In genomic region chr8:71558958-71559690, GRCm38 (mm10) we compare ENCODE assay signal across 8 mouse cellular contexts. TPM values are rescaled to one million over a fixed set of nuclear protein-coding genes. Genes with fewer than 3 reads are reported as not detected.
DNase-seq lines count a peak whose midpoint lies in the region; ATAC-seq and TF ChIP-seq lines count a peak whose summit lies in the region.

No protein-coding gene starts in this region.

- 2% methylated on average over 24 of the region's 24 CpGs for WGBS in lung, embryonic 15.5 days
- WGBS in olfactory bulb, adult 2 months: 5% methylated on average over 24 of the region's 24 CpGs

- H3K27ac ChIP-seq in brown adipose tissue, adult 24 weeks (replicated peaks; ENCODE audit: low read depth, low read length): no peak overlapping the region
- no peak overlapping the region for H3K27ac ChIP-seq in lung, embryonic 15.5 days
- no peak overlapping the region for H3K27ac ChIP-seq in olfactory bulb, adult 2 months (ENCODE audit: insufficient read depth, low read depth, low read length)

- peak; percentile 86 for DNase-seq in Muller cell, postnatal 12 days (ENCODE audit: inconsistent ontology term)
- peak; percentile 87 for DNase-seq in kidney, adult 11 months
- peak; percentile 55 to 78 for DNase-seq in urinary bladder, postnatal 4 days (ENCODE audit: low spot score in 2 of 2)

- no peaks in the 10 kb centered on the region for H3K36me3 ChIP-seq in lung, embryonic 15.5 days

- H3K9ac ChIP-seq in lung, embryonic 15.5 days: peak overlapping the region; percentile 33

- H3K4me3 ChIP-seq in brown adipose tissue, adult 24 weeks (ENCODE audit: insufficient read depth, low read depth, low read length): peak overlapping the region; percentile 51
- peak overlapping the region; percentile 49 for H3K4me3 ChIP-seq in lung, embryonic 15.5 days
- H3K4me3 ChIP-seq in olfactory bulb, adult 2 months (ENCODE audit: insufficient read depth, low read depth, low read length): 0 out of 2 replicates have a peak overlapping the region, but pooled peaks have one; percentile 2

- 0 out of 2 replicates have a peak, but pooled peaks cover 2% of the 10 kb centered on the region for H3K9me3 ChIP-seq in lung, embryonic 15.5 days

- peak; percentile 78 for ATAC-seq in granulocyte monocyte progenitor cell, adult 5-6 weeks (replicated peaks; ENCODE audit: poor library complexity, severe bottlenecking)
- ATAC-seq in lung, embryonic 15.5 days (ENCODE audit: borderline replicate concordance, extremely low read depth, low FRiP score, low TSS enrichment): peak; percentile 65
- ATAC-seq in erythroid progenitor cell, adult 5-6 weeks (replicated peaks; ENCODE audit: low FRiP score, poor library complexity, severe bottlenecking): no peak

- peak overlapping the region; percentile 89 for H3K4me2 ChIP-seq in lung, embryonic 15.5 days

- no peak for TF ChIP-seq POLR2A in olfactory bulb, adult 2 months (IDR thresholded peaks at IDR 0.05; ENCODE audit: insufficient read depth, low read depth, low read length)

- peaks cover 79% of the 10 kb centered on the region for H3K27me3 ChIP-seq in lung, embryonic 15.5 days

- no peak for TF ChIP-seq CTCF in olfactory bulb, adult 2 months (IDR thresholded peaks at IDR 0.05; ENCODE audit: insufficient read depth, low read depth, low read length)

- H3K4me1 ChIP-seq in brown adipose tissue, adult 24 weeks (ENCODE audit: control insufficient read depth, insufficient read depth, insufficient read length, low read length): no peaks in the 10 kb centered on the region
- H3K4me1 ChIP-seq in lung, embryonic 15.5 days: peaks cover 27% of the 10 kb centered on the region
- peaks cover 16% of the 10 kb centered on the region for H3K4me1 ChIP-seq in olfactory bulb, adult 2 months (ENCODE audit: control insufficient read depth, insufficient read depth, low read length)

RNA-seq across cellular contexts. Expression of gene Tmem221, which starts 0.5 kb away (rescaled TPM):
- polyA plus RNA-seq in brown adipose tissue, adult 24 weeks (2012; ENCODE audit: insufficient read depth, insufficient read length, missing spikeins): not detected in 2 replicates
- not detected in 2 replicates for total RNA-seq in granulocyte monocyte progenitor cell, adult 5-6 weeks (2014; fragmentation: Nextera tagmentation)
- total RNA-seq in granulocyte monocyte progenitor cell, adult 5-6 weeks (2017): not detected in 2 replicates
- 3.3 and 4.6 TPM in 2 replicates for polyA plus RNA-seq in lung, embryonic 15.5 days (2015; fragmentation: Nextera tagmentation; extraction: Ambion mirVana)
- not detected in 2 replicates for polyA plus RNA-seq in olfactory bulb, adult 2 months (2012; ENCODE audit: insufficient read depth, insufficient read length, low replicate concordance, missing spikeins)
- total RNA-seq in erythroid progenitor cell, adult 5-6 weeks (2015; ENCODE audit: low replicate concordance): not detected in 2 replicates
- total RNA-seq in erythroid progenitor cell, adult 5-6 weeks (2017; ENCODE audit: low replicate concordance): not detected in 2 replicates

RNA-seq across cellular contexts. Expression of gene Nxnl1, which starts 7.3 kb away (rescaled TPM):
- polyA plus RNA-seq in brown adipose tissue, adult 24 weeks (2012; ENCODE audit: insufficient read depth, insufficient read length, missing spikeins): 0.50 and 1.5 TPM in 2 replicates
- not detected in 2 replicates for total RNA-seq in granulocyte monocyte progenitor cell, adult 5-6 weeks (2014; fragmentation: Nextera tagmentation)
- total RNA-seq in granulocyte monocyte progenitor cell, adult 5-6 weeks (2017): 0.36 TPM in 1 of 2 replicates, not detected in the other
- not detected in 2 replicates for polyA plus RNA-seq in lung, embryonic 15.5 days (2015; fragmentation: Nextera tagmentation; extraction: Ambion mirVana)
- polyA plus RNA-seq in olfactory bulb, adult 2 months (2012; ENCODE audit: insufficient read depth, insufficient read length, low replicate concordance, missing spikeins): not detected in 2 replicates
- not detected in 2 replicates for total RNA-seq in erythroid progenitor cell, adult 5-6 weeks (2015; ENCODE audit: low replicate concordance)
- not detected in 2 replicates for total RNA-seq in erythroid progenitor cell, adult 5-6 weeks (2017; ENCODE audit: low replicate concordance)

RNA-seq across cellular contexts. Expression of gene Slc27a1, which starts 9.6 kb away (rescaled TPM):
- 71.7 and 118 TPM in 2 replicates for polyA plus RNA-seq in brown adipose tissue, adult 24 weeks (2012; ENCODE audit: insufficient read depth, insufficient read length, missing spikeins)
- total RNA-seq in granulocyte monocyte progenitor cell, adult 5-6 weeks (2014; fragmentation: Nextera tagmentation): 7.8 and 10.2 TPM in 2 replicates
- total RNA-seq in granulocyte monocyte progenitor cell, adult 5-6 weeks (2017): 3.3 and 6.2 TPM in 2 replicates
- 34.3 and 36.7 TPM in 2 replicates for polyA plus RNA-seq in lung, embryonic 15.5 days (2015; fragmentation: Nextera tagmentation; extraction: Ambion mirVana)
- not detected in 2 replicates for polyA plus RNA-seq in olfactory bulb, adult 2 months (2012; ENCODE audit: insufficient read depth, insufficient read length, low replicate concordance, missing spikeins)
- total RNA-seq in erythroid progenitor cell, adult 5-6 weeks (2015; ENCODE audit: low replicate concordance): 1.1 and 1.7 TPM in 2 replicates
- total RNA-seq in erythroid progenitor cell, adult 5-6 weeks (2017; ENCODE audit: low replicate concordance): not detected in 2 replicates

RNA-seq across cellular contexts. Expression of gene Mvb12a, which starts 16.4 kb away (rescaled TPM):
- 29.7 and 30.9 TPM in 2 replicates for polyA plus RNA-seq in brown adipose tissue, adult 24 weeks (2012; ENCODE audit: insufficient read depth, insufficient read length, missing spikeins)
- 50.2 and 64.1 TPM in 2 replicates for total RNA-seq in granulocyte monocyte progenitor cell, adult 5-6 weeks (2014; fragmentation: Nextera tagmentation)
- total RNA-seq in granulocyte monocyte progenitor cell, adult 5-6 weeks (2017): 55.0 and 56.6 TPM in 2 replicates
- 95.2 and 96.6 TPM in 2 replicates for polyA plus RNA-seq in lung, embryonic 15.5 days (2015; fragmentation: Nextera tagmentation; extraction: Ambion mirVana)
- polyA plus RNA-seq in olfactory bulb, adult 2 months (2012; ENCODE audit: insufficient read depth, insufficient read length, low replicate concordance, missing spikeins): not detected in 2 replicates
- 7.6 and 9.6 TPM in 2 replicates for total RNA-seq in erythroid progenitor cell, adult 5-6 weeks (2015; ENCODE audit: low replicate concordance)
- 2.1 and 4.5 TPM in 2 replicates for total RNA-seq in erythroid progenitor cell, adult 5-6 weeks (2017; ENCODE audit: low replicate concordance)

RNA-seq across cellular contexts. Expression of gene Bst2, which starts 21.9 kb away (rescaled TPM):
- 17.3 and 38.4 TPM in 2 replicates for polyA plus RNA-seq in brown adipose tissue, adult 24 weeks (2012; ENCODE audit: insufficient read depth, insufficient read length, missing spikeins)
- total RNA-seq in granulocyte monocyte progenitor cell, adult 5-6 weeks (2014; fragmentation: Nextera tagmentation): 47.0 and 55.7 TPM in 2 replicates
- 49.1 and 58.3 TPM in 2 replicates for total RNA-seq in granulocyte monocyte progenitor cell, adult 5-6 weeks (2017)
- 49.7 and 52.0 TPM in 2 replicates for polyA plus RNA-seq in lung, embryonic 15.5 days (2015; fragmentation: Nextera tagmentation; extraction: Ambion mirVana)
- not detected in 2 replicates for polyA plus RNA-seq in olfactory bulb, adult 2 months (2012; ENCODE audit: insufficient read depth, insufficient read length, low replicate concordance, missing spikeins)
- 7.6 TPM in 1 of 2 replicates, not detected in the other for total RNA-seq in erythroid progenitor cell, adult 5-6 weeks (2015; ENCODE audit: low replicate concordance)
- 15.1 and 28.2 TPM in 2 replicates for total RNA-seq in erythroid progenitor cell, adult 5-6 weeks (2017; ENCODE audit: low replicate concordance)
